Mouse (Mus musculus) intestine, embryonic 14.5 days (tissue): ENCODE measurements at regions not wholly inside any gene's neighbourhood (a gene's known extent, or its start where the extent isn't known, plus 50 kb on each side); places are given as distances from the start of the nearest gene placed in this dataset.

Source experiments
- ATAC-seq: fragments of 200-750 bp; cut with Nextera tagmentation; replicated peaks from 2 replicates; pipeline ENCODE4 v1.8.0; 2017; ENCODE audit warnings: low read depth, moderate number of reproducible peaks, moderate TSS enrichment, moderate library complexity; ENCODE audit not compliant: low FRiP score, low TSS enrichment
- DNase-seq: peaks from one replicate; pipeline ENCODE4 v3.0.0-alpha.2; 2018; ENCODE audit warnings: low spot score
- H3K27ac ChIP-seq: fragments of 300-500 bp; sonication (generic); 2 replicates; pipeline ENCODE4 v1.5.1; 2014; ENCODE audit warnings: low read depth, mild to moderate bottlenecking, control low read depth
- H3K27me3 ChIP-seq: fragments of 300-500 bp; sonication (generic); replicated peaks from 2 replicates; pipeline ENCODE4 v1.6.1; 2014; ENCODE audit warnings: low read length, control low read depth; ENCODE audit not compliant: control insufficient read depth, insufficient read depth
- H3K36me3 ChIP-seq: fragments of 300-500 bp; sonication (generic); 2 replicates; pipeline ENCODE4 v1.6.1; 2014; ENCODE audit warnings: low read length, control low read depth; ENCODE audit not compliant: control insufficient read depth, insufficient read depth
- H3K4me1 ChIP-seq: fragments of 300-500 bp; sonication (generic); replicated peaks from 2 replicates; pipeline ENCODE4 v1.6.1; 2014; ENCODE audit warnings: low read length, control low read depth, mixed read lengths; ENCODE audit not compliant: control insufficient read depth, insufficient read depth
- H3K4me2 ChIP-seq: fragments of 300-500 bp; sonication (generic); 2 replicates; pipeline ENCODE4 v1.6.1; 2014; ENCODE audit warnings: low read length
- H3K4me3 ChIP-seq: fragments of 300-500 bp; sonication (generic); 2 replicates; pipeline ENCODE4 v1.5.1; 2014; ENCODE audit warnings: low read depth, low read length, control low read depth, mixed read lengths
- H3K9ac ChIP-seq: fragments of 300-500 bp; sonication (generic); 2 replicates; pipeline ENCODE4 v1.6.1; 2014; ENCODE audit warnings: mild to moderate bottlenecking, low read length
- H3K9me3 ChIP-seq: fragments of 300-500 bp; sonication (generic); 2 replicates; pipeline ENCODE4 v1.6.1; 2016; ENCODE audit warnings: low read length, control low read depth; ENCODE audit not compliant: control insufficient read depth
- WGBS: fragments of 180-500 bp; shearing (Covaris S2); extraction: QIAGEN DNeasy Blood & Tissue Kit; methylation state at CpG from one replicate; pipeline ENCODE4 v1.1.7; 2014; 5-methylcytosine and 5-hydroxymethylcytosine counted together

- H3K4me1 ChIP-seq: no peaks in the 10 kb centered on the region
- no peak overlapping the region for H3K4me3 ChIP-seq
- no peak overlapping the region for H3K9ac ChIP-seq
- WGBS: 83% methylated on average over 11 of the region's 11 CpGs
- H3K4me2 ChIP-seq: no peak overlapping the region
- H3K9me3 ChIP-seq: no peaks in the 10 kb centered on the region
- DNase-seq (no peak), ATAC-seq (no peak)
- no peak overlapping the region for H3K27ac ChIP-seq
- no peaks in the 10 kb centered on the region for H3K36me3 ChIP-seq
- no peaks in the 10 kb centered on the region for H3K27me3 ChIP-seq
Observed at GRCm38 (mm10) chr1:183533386-183533785, 115.4 kb downstream of the Hhipl2 start.

- DNase-seq: no peak
- Histone ChIP-seq H3K9ac (no peak overlapping the region), H3K36me3 (no peaks in the 10 kb centered on the region), H3K27me3 (no peaks in the 10 kb centered on the region), H3K27ac (no peak overlapping the region), H3K4me1 (no peaks in the 10 kb centered on the region), H3K4me2 (no peak overlapping the region), H3K4me3 (no peak overlapping the region), H3K9me3 (no peaks in the 10 kb centered on the region)
- 62% methylated on average over 7 of the region's 7 CpGs for WGBS
- ATAC-seq: no peak
Observed at GRCm38 (mm10) chr1:183548752-183549387, 130.9 kb downstream of the Hhipl2 start.

- Histone ChIP-seq H3K4me3 (no peak overlapping the region), H3K27me3 (no peaks in the 10 kb centered on the region), H3K4me1 (no peaks in the 10 kb centered on the region), H3K9ac (no peak overlapping the region), H3K4me2 (no peak overlapping the region), H3K9me3 (no peaks in the 10 kb centered on the region), H3K27ac (no peak overlapping the region), H3K36me3 (no peaks in the 10 kb centered on the region)
- ATAC-seq (no peak), DNase-seq (no peak)
- 84% methylated on average over 4 of the region's 4 CpGs for WGBS
Observed at GRCm38 (mm10) chr1:183552617-183553016, 134.6 kb downstream of the Hhipl2 start.

GRCm38 (mm10) chr1:183553219-183553618, 135.2 kb downstream of the Hhipl2 start:
- Histone ChIP-seq H3K9me3 (no peaks in the 10 kb centered on the region), H3K27me3 (no peaks in the 10 kb centered on the region), H3K9ac (no peak overlapping the region), H3K27ac (no peak overlapping the region), H3K4me3 (no peak overlapping the region), H3K4me1 (no peaks in the 10 kb centered on the region), H3K4me2 (no peak overlapping the region), H3K36me3 (no peaks in the 10 kb centered on the region)
- no peak for ATAC-seq
- DNase-seq: no peak
- 88% methylated on average over 8 of the region's 8 CpGs for WGBS

GRCm38 (mm10) chr1:183562853-183563252, 144.8 kb downstream of the Hhipl2 start:
- H3K27me3 ChIP-seq: no peaks in the 10 kb centered on the region
- no peaks in the 10 kb centered on the region for H3K4me1 ChIP-seq
- H3K9ac ChIP-seq: no peak overlapping the region
- no peaks in the 10 kb centered on the region for H3K9me3 ChIP-seq
- H3K4me3 ChIP-seq: no peak overlapping the region
- ATAC-seq: no peak
- H3K36me3 ChIP-seq: no peaks in the 10 kb centered on the region
- no peak for DNase-seq
- no peak overlapping the region for H3K27ac ChIP-seq
- WGBS: 91% methylated on average over 3 of the region's 3 CpGs
- H3K4me2 ChIP-seq: no peak overlapping the region

- ATAC-seq (no peak), DNase-seq (no peak)
- no peak overlapping the region for H3K4me3 ChIP-seq
- no peak overlapping the region for H3K9ac ChIP-seq
- H3K4me1 ChIP-seq: no peaks in the 10 kb centered on the region
- 72% methylated on average over 10 of the region's 10 CpGs for WGBS
- no peaks in the 10 kb centered on the region for H3K27me3 ChIP-seq
- H3K36me3 ChIP-seq: no peaks in the 10 kb centered on the region
- no peak overlapping the region for H3K4me2 ChIP-seq
- H3K27ac ChIP-seq: no peak overlapping the region
- no peaks in the 10 kb centered on the region for H3K9me3 ChIP-seq
Observed at GRCm38 (mm10) chr1:183573621-183574585, 155.9 kb downstream of the Hhipl2 start.

GRCm38 (mm10) chr1:183584861-183585260, 166.8 kb downstream of the Hhipl2 start:
- no peak overlapping the region for H3K4me3 ChIP-seq
- no peaks in the 10 kb centered on the region for H3K27me3 ChIP-seq
- WGBS: 61% methylated on average over 6 of the region's 6 CpGs
- DNase-seq (no peak), ATAC-seq (no peak)
- no peaks in the 10 kb centered on the region for H3K9me3 ChIP-seq
- H3K36me3 ChIP-seq: no peaks in the 10 kb centered on the region
- H3K4me2 ChIP-seq: no peak overlapping the region
- H3K27ac ChIP-seq: no peak overlapping the region
- no peaks in the 10 kb centered on the region for H3K4me1 ChIP-seq
- H3K9ac ChIP-seq: no peak overlapping the region

GRCm38 (mm10) chr1:183586406-183586805, 168.4 kb downstream of the Hhipl2 start:
- H3K4me2 ChIP-seq: no peak overlapping the region
- no peak overlapping the region for H3K9ac ChIP-seq
- WGBS: 84% methylated on average over 4 of the region's 4 CpGs
- H3K27me3 ChIP-seq: no peaks in the 10 kb centered on the region
- H3K4me1 ChIP-seq: no peaks in the 10 kb centered on the region
- H3K27ac ChIP-seq: no peak overlapping the region
- DNase-seq: no peak
- no peak overlapping the region for H3K4me3 ChIP-seq
- H3K9me3 ChIP-seq: no peaks in the 10 kb centered on the region
- no peak for ATAC-seq
- no peaks in the 10 kb centered on the region for H3K36me3 ChIP-seq
